Mouse (Mus musculus) gastrocnemius, adult 2 months (tissue): ENCODE measurements around the gene Ank2. TPM values are rescaled to one million over a fixed set of nuclear protein-coding genes. Genes with fewer than 3 reads are reported as not detected.

Experiments used
- DNase-seq: peaks from one replicate; pipeline ENCODE4 v3.0.0; 2022
- H3K27ac ChIP-seq: fragments of 200-600 bp; 2 replicates; pipeline ENCODE4 v1.8.1; 2022; ENCODE audit warnings: mild to moderate bottlenecking
- H3K4me3 ChIP-seq: fragments of 200-600 bp; 2 replicates; pipeline ENCODE4 v1.8.1; 2022; ENCODE audit warnings: mild to moderate bottlenecking, moderate library complexity
- CTCF ChIP-seq: fragments of 200-600 bp; IDR thresholded peaks from 2 replicates; pipeline ENCODE4 v1.8.1; 2022; ENCODE audit warnings: antibody characterized with exemption, mild to moderate bottlenecking, moderate library complexity
- intact Hi-C: fragments of 180-260 bp; cut with DNase I; formaldehyde crosslinking; loops from one replicate; pipeline ENCODE4 v1.15.1; 2025
- total RNA-seq, 2 experiments: library from RNA; stranded (reverse); gene quantifications; 2 replicates each; pipeline ENCODE4 v1.2.3; 2021

The Ank2 gene
- total RNA-seq, 2 experiments from 2014 or later: 94.5 to 154 TPM

DNA sequence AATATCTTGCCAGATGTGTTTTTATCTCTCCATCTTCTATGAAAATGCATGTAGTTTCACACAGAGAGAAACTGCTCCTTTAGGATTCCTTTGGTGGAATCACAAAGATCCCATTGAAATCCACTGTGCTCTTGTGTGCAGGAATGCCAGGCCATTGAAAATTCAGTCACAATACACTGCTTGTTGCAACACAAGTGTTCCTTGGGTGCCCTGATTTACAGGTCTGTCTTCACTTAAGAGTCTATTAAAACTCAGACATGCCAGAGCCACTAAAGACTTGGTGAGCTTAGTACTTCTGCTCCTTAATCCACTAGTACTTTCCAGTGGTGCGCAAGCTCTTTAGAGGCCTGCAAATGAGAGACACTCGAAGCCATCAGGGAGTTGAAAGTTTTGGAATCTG is 359.5 kb downstream of the Ank2 start:
- H3K27ac ChIP-seq: no peak overlapping the region
- no peak for TF ChIP-seq CTCF
- no peak overlapping the region for H3K4me3 ChIP-seq
- no peak for DNase-seq
- intact Hi-C loops: no loop called here

DNA sequence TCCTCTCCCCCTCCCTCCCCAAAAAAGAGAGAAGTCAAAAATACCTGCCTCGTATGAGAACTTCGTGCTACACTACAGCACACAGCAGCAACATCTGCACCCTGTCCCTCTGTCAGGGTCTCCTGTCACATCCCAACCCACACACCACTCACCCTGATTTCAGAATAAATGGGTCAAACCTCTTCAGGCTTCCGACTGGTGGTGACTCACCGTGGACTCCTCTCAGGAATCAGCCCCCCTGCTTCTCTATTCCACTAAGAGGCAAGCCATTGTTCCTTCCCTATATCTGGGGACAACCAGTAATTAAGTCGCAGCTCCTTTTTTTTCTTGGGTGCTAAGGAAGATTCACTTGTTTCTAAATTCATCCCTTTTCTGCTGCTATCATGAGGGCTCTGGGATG is 361.6 kb downstream of the Ank2 start:
- Histone ChIP-seq H3K27ac (no peak overlapping the region), H3K4me3 (no peak overlapping the region)
- DNase-seq: no peak
- no peak for TF ChIP-seq CTCF
- intact Hi-C loops: no loop called here

DNA sequence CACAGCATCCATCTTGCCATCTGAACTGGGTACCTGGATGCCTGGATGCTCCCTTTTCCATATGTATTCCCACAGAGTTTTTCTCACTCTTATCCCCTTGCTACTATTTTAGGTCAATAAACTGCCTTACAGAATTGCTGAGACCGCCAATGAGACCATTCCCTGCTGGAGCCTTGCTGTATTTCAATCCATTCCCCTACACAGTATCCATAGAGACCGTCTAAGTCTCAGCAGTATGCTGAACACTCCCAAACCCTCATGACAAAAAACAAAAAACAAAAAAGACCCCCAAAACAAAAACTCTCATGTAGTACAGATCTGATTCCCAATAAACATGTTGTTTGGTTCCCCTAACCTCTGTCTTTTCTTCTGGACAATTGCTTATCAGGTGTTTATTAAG is 365.1 kb downstream of the Ank2 start:
- Histone ChIP-seq H3K4me3 (no peak overlapping the region), H3K27ac (no peak overlapping the region)
- intact Hi-C loops: no loop called here
- TF ChIP-seq CTCF: no peak
- DNase-seq: no peak

- intact Hi-C loops: no loop called here
- no peak for TF ChIP-seq CTCF
These were observed 368.1 kb downstream of the Ank2 start for GRCm38 (mm10) chr3:127131048-127131447.

DNA sequence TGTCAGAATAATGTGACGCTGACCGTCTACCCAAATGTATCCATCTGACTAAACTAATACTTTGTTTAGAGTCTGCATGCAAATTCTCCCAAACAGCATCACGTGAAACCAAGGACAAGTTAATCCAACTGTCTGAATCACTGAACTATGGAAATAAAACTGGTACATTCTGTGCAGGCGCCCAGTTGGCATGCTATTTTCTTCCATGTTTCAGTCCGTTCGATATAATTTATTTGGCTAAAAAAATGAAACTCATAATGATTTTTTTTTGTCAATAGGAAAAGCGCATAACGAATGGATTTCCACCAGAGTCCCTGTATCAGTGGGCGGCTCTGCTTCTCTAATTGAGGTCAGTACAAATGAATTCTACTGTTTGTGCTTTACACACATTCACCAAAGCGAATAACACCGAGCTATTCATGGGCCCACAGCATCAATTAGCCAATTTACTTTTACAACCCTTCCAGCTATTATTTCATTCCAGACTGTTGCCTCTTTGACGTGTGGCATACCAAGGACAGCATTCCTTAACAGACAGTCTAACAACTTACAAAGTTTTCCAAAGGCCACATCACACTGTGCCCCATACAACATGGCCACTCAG is 368.9 kb downstream of the Ank2 start:
- intact Hi-C loops: no loop called here
- no peak overlapping the region for H3K4me3 ChIP-seq
- no peak overlapping the region for H3K27ac ChIP-seq
- no peak for DNase-seq
- no peak for TF ChIP-seq CTCF

More at GRCm38 (mm10) chr3:127131048-127131447, 368.1 kb downstream of the Ank2 start:
- DNase-seq: no peak
- H3K4me3 ChIP-seq: no peak overlapping the region
- H3K27ac ChIP-seq: no peak overlapping the region

- DNase-seq: no peak
These were observed 369.4 kb downstream of the Ank2 start for GRCm38 (mm10) chr3:127129750-127130149.

DNA sequence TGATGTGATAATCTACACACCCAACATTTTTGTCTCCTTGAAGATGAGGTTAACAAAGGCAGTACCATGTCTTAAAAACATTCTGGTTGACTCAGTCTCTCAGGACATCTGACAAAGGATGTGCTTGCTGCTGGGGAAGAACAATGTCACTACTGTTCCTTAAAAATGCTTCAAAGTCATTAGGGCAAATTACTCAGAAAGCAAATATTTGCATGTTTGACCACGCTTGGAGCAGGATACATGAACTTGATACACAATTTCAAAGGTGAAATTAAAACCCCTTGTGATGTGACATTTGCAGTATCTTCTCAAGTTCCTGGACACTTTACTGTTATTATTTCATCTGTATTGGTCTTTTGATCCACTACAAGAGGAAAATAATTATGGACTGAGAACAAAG is 371.5 kb downstream of the Ank2 start:
- intact Hi-C loops: no loop called here

More at GRCm38 (mm10) chr3:127129750-127130149, 369.4 kb downstream of the Ank2 start:
- H3K27ac ChIP-seq: no peak overlapping the region
- intact Hi-C loops: no loop called here
- TF ChIP-seq CTCF: no peak
- no peak overlapping the region for H3K4me3 ChIP-seq

DNA sequence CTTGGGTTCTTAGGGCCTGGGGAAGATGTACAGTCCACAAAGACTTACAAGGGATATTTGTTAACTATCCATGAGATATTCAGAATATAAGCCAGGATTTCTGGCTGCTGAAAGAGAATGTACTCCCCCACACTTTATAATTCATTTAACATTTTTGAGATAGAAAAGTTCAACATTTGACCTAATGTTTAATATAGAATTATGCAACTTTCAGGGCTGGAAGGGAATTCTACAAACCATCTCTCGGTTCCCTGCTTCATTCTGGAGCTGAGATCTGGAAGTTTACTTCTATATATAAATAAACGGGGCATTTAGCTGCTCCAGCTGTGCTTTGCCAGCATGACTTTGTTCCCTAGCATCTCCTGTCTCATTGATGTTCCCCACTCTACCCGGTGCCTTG is 372.9 kb downstream of the Ank2 start:
- intact Hi-C loops: no loop called here
- no peak overlapping the region for H3K4me3 ChIP-seq

More for the DNA sequence above, 371.5 kb downstream of the Ank2 start:
- H3K4me3 ChIP-seq: no peak overlapping the region
- H3K27ac ChIP-seq: no peak overlapping the region
- no peak for DNase-seq
- no peak for TF ChIP-seq CTCF

DNA sequence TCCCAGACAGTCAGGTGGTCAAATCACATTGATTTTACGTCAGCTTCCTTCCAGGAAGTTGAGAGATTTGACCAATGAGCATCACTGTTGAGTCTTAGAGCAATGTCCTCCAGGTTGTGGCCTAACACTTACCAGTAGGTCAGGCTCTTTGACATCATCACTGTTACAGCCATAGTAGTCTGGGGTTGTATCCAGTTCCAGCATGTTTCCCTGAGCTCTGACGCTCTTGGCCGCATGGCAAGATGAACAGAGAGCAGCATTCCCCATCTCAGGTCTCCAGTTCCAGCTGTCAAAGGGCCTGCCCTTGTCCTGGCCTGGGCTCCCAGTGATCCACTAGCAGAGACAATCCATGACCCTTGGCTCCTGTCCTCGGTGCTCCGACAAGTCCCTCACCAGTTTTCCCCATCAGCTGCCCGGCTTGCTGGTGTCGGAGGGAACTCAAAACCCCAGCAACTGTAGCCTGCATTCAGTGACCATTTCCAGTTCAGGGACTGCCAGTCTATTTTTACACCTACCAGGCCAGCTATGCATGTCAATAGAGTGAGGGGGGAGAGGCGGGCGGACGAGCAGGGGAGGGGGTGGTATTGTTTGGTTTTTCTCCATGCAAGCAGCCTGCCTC is 374.7 kb downstream of the Ank2 start:
- intact Hi-C loops: no loop called here
- peak overlapping the region; percentile 93 for H3K27ac ChIP-seq

More for the DNA sequence above, 372.9 kb downstream of the Ank2 start:
- peak overlapping the region; percentile 20; the same call in 1 of the 2 replicates for H3K27ac ChIP-seq
- TF ChIP-seq CTCF: no peak
- no peak for DNase-seq

GRCm38 (mm10) chr3:127123376-127123775 is 375.8 kb downstream of the Ank2 start:
- DNase-seq: peak; percentile 71
- intact Hi-C loops: no loop called here
- Histone ChIP-seq H3K27ac (peak overlapping the region; percentile 93), H3K4me3 (peak overlapping the region; percentile 69)
- no peak for TF ChIP-seq CTCF

More for the DNA sequence above, 374.7 kb downstream of the Ank2 start:
- H3K4me3 ChIP-seq: peak overlapping the region; percentile 69
- TF ChIP-seq CTCF: no peak
- DNase-seq: peak; percentile 77

- intact Hi-C loops: no loop called here
- no peak for TF ChIP-seq CTCF
- Histone ChIP-seq H3K4me3 (no peak overlapping the region), H3K27ac (no peak overlapping the region)
- no peak for DNase-seq
These were observed 380.4 kb downstream of the Ank2 start for GRCm38 (mm10) chr3:127118777-127119176.

DNA sequence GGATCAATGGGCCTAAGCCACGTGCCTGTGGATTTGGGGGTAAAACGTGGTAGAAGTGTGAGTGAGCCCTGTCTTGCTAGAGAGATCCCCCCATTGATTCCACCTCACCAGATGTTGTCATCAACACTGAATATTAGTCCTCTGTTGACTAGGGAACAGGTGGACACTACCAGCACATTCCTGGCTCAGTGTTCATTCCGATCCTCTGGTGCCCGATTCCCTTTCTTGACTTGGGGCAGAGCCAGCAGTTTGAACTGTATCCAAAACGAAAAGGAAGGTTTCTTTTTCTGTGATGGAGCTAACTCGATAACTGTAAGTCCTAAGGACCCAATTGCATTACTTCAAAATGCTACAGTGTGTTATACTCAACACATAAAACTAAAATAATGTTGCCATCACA is 382.9 kb downstream of the Ank2 start:
- no peak for DNase-seq
- intact Hi-C loops: no loop called here
- no peak for TF ChIP-seq CTCF
- Histone ChIP-seq H3K27ac (no peak overlapping the region), H3K4me3 (no peak overlapping the region)

- no peak for TF ChIP-seq CTCF
- intact Hi-C loops: no loop called here
- Histone ChIP-seq H3K4me3 (no peak overlapping the region), H3K27ac (no peak overlapping the region)
- no peak for DNase-seq
These were observed 385.9 kb downstream of the Ank2 start for GRCm38 (mm10) chr3:127113238-127113637.

- H3K4me3 ChIP-seq: no peak overlapping the region
- no peak for TF ChIP-seq CTCF
- DNase-seq: no peak
- no peak overlapping the region for H3K27ac ChIP-seq
- intact Hi-C loops: no loop called here
These were observed 389.7 kb downstream of the Ank2 start for GRCm38 (mm10) chr3:127109413-127109812.
